Mouse (Mus musculus) urinary bladder, postnatal 25 days (tissue): ENCODE measurements around the gene Pin4.
A peak's percentile ranks its signal among the peaks of the same experiment; 100 is the strongest.

Experiments
- DNase-seq: peaks from one replicate; pipeline ENCODE4 v3.0.0; 2022; ENCODE audit warnings: low spot score

The Pin4 gene

GRCm38 (mm10) chrX:102156618-102157422 is 37.6 kb downstream of the Pin4 start, which contains the start of gene Ercc6l:
Ercc6l (minus strand) TSS chrX:102157091.
- peak; percentile 82 for DNase-seq

- peak; percentile 9 for DNase-seq
Observed at GRCm38 (mm10) chrX:102157423-102157791, 38.2 kb downstream of the Pin4 start.

- peak; percentile 26 for DNase-seq
Observed at GRCm38 (mm10) chrX:102159778-102160177, 40.5 kb downstream of the Pin4 start.

GRCm38 (mm10) chrX:102160528-102160927 is 41.3 kb downstream of the Pin4 start:
- DNase-seq, result no peak

- no peak for DNase-seq
Observed at GRCm38 (mm10) chrX:102163096-102163495, 43.8 kb downstream of the Pin4 start.

- DNase-seq, result no peak
Observed at GRCm38 (mm10) chrX:102163529-102163928, 44.3 kb downstream of the Pin4 start.

- no peak for DNase-seq
Observed at GRCm38 (mm10) chrX:102166521-102166920, 47.3 kb downstream of the Pin4 start.

GRCm38 (mm10) chrX:102166986-102167385 is 47.7 kb downstream of the Pin4 start:
- DNase-seq, result no peak

GRCm38 (mm10) chrX:102169724-102170123 is 50.5 kb downstream of the Pin4 start:
- no peak for DNase-seq

- no peak for DNase-seq
Observed at GRCm38 (mm10) chrX:102170135-102170534, 50.9 kb downstream of the Pin4 start.

- DNase-seq, result no peak
Observed at GRCm38 (mm10) chrX:102170900-102171299, 51.7 kb downstream of the Pin4 start.

GRCm38 (mm10) chrX:102175538-102176287 is 56.5 kb downstream of the Pin4 start:
- no peak for DNase-seq
